In genomic region chr9:108600011-108600410, GRCm38 (mm10) we compare ENCODE assay signal across 14 mouse cellular contexts.
"Had no signal": no experiment of that assay in that cellular context is flagged by ENCODE, and none has a peak within 500 bp of the region (broad histone marks: within the 10 kb centered on the region; RNA-seq: fewer than 3 reads in every experiment).

No protein-coding gene starts in this region.

- H3K27ac ChIP-seq: layer of hippocampus, adult 2 months; limb, embryonic 12.5 days; liver, embryonic 15.5 days; macrophage; midbrain, embryonic 15.5 days; neural tube, embryonic 12.5 days had no signal

- ATAC-seq: midbrain, embryonic 15.5 days had no signal

- H3K4me2 ChIP-seq: limb, embryonic 12.5 days; liver, embryonic 11.5 days; liver, embryonic 15.5 days; midbrain, embryonic 11.5 days; midbrain, embryonic 15.5 days; neural tube, embryonic 12.5 days had no signal

- H3K9ac ChIP-seq: limb, embryonic 12.5 days; liver, embryonic 15.5 days; midbrain, embryonic 15.5 days; neural tube, embryonic 12.5 days had no signal

- DNase-seq: kidney, adult 11 months; kidney, postnatal 10 days; kidney, postnatal 4 days; retina, postnatal 1 day; thymus, postnatal 4 days had no signal

- H3K9me3 ChIP-seq: limb, embryonic 12.5 days; liver, embryonic 15.5 days; megakaryocyte, embryonic 14.5 days; midbrain, embryonic 15.5 days; neural tube, embryonic 12.5 days had no signal

- H3K4me3 ChIP-seq: layer of hippocampus, adult 2 months; limb, embryonic 12.5 days; liver, embryonic 15.5 days; megakaryocyte, embryonic 14.5 days; midbrain, embryonic 15.5 days; neural tube, embryonic 12.5 days had no signal

- H3K27me3 ChIP-seq: limb, embryonic 12.5 days; midbrain, embryonic 15.5 days; neural tube, embryonic 12.5 days had no signal
